Mouse (Mus musculus) CD8-positive naive resting alpha-beta T cell, adult 2 months (primary cell): ENCODE data around the gene BC052040.

Experiments used
- DNase-seq, 2 experiments: peaks; one replicate each; pipeline ENCODE4 v3.0.0; 2022; ENCODE audit warnings: low read depth in 2 of 2, low spot score in 2 of 2

The BC052040 gene

DNA sequence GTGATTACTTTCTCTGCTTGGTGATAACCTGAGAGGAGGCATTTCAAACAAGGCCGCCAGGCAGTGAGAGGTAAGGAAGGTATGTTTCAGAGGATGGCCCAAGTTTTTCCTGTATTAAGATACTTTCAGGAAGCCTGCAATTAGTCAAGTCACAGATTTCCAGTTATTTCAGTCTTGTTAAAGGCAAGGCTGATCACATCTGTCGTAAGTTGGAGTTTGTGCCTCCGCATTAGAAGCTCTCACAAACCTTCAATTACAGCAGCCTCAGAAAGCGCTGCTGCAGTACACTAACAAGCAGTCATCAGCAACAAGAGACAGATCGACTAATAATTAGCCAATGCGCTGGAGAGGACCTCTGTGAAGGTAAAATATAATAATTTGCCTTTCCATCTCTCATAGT lies 112.9 kb downstream of the BC052040 start:
- DNase-seq = no peak

DNA sequence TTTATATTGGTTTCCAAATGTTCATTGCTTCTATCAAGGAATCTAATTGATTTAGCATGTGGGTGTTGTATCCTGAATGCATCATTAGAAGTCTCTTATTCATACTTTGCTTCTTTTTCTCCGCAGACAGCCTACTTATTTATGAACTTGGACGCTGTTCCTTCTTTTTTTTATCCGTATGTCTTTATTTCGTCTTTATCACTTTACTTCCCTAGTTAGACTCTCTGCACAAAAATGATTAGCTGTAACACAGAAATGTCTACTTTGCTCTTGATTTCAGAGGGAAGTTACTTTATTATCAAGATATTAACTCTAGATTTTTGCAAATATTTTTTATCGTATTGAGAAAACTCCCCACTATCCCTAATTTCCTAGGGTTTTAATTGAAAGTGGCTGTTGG lies 117.5 kb downstream of the BC052040 start:
- no peak for DNase-seq

DNA sequence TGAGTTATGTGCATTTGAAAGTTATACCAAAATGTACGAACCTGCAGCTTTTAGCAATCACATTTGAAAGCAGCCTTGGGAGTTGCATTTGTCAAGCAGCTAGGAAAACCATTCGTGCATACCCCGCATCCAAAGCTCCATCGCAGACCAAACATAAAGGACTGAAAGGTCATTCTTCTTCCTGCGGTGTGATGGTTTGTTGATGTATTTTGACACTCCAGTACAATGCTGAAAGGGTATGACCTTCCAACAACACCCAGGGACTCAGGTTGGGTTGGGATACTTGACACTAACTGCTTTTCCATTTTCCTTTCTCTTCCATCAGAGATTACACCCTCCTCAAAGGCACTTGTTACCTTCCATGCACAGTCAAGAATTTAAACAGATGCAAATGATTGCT lies 121.1 kb downstream of the BC052040 start:
- DNase-seq = no peak

DNA sequence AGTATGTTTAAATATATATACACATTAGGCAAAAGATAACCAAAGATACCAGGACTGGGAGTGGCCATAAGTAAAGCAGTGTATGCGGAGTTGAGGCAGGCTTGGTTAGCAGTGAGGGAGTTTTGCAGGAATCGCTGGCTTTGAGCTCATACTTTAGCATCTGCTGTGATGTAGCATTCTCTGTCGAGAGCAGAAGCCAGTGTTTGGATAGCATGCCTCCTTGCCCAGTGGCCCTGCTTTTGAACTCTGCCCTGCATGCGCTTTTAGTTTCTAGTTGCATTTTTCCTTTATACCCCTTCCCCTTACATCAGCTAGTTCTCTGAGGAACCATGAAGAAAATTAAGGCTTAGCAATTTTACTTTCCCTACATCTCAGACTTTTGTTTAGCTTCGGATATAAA lies 136.0 kb downstream of the BC052040 start:
- DNase-seq = no peak

DNA sequence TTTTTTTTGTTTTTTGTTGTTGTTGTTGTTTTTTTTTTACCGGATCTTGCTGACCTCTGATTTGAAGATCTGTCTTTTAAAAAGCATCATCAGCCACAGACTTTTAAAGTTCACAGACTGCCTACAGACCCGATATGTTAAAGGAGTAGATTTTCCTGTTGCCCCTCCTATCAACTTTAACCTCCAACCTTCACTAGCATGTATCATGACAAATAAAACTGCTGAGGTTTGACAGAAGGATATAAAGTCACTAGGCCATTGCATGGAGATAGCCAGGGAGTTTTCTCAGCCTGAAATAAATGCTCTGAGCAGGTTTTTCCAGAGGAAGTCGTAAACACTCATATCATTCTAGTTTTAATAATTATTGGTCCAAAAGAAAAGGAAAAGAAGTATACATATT lies 136.5 kb downstream of the BC052040 start:
- no peak for DNase-seq

DNA sequence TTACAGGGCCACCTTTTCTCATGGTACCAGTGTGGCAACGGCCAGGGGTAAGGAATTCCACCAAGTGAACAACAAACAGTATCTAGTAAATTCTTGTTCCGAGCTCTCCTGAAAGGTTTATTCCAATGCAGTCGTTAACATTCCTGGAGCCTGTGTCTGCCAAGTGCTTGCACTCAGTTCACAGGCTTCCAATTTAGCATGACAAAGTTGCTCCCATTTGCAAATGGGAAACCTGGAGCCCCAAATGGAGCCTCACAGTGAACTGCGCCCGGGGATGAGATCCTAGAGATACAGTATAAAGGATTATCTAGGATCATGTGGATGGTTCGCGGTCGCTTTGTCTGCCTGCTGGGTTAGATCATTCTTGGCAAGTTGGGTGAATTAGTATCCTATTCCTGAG lies 141.9 kb downstream of the BC052040 start:
- DNase-seq = no peak

DNA sequence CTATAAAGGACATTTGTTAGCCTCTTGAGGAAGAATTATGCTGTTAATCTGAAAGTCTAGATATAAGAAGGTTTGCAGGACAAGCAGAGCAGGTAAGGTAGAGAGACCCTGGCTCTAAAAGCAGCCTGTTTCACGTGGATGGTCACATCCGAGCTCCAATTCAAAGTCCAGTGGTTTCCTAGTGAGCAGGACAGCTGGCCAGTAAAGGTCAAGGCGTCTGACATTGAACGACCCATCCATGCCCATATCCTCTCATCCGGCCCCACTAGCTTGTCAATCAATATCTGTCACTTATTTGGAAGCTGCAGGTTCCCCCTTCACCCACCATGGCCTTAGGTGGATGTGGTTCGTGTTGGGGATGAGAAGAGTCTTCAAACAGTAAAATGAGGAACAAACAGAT lies 142.7 kb downstream of the BC052040 start:
- no peak for DNase-seq

DNA sequence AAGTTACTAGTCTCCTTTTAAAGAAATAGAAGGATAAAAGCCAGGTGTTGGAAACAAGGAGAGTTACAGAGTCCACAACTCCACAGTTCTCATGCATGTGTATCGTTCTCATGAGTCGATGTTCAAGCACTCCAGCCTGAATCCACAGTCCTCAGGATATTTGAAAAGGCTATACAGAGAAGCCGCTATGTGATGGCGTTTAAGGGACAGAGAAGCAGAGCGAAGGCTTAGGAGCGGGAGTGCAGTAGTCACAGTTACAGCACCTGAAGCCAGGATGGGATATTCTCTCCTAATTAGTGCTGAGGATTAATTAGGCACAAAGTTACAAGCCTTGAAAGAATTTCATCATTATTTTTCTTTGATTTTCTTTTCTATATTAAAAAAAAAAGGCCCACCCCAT lies 143.2 kb downstream of the BC052040 start:
- DNase-seq = no peak

DNA sequence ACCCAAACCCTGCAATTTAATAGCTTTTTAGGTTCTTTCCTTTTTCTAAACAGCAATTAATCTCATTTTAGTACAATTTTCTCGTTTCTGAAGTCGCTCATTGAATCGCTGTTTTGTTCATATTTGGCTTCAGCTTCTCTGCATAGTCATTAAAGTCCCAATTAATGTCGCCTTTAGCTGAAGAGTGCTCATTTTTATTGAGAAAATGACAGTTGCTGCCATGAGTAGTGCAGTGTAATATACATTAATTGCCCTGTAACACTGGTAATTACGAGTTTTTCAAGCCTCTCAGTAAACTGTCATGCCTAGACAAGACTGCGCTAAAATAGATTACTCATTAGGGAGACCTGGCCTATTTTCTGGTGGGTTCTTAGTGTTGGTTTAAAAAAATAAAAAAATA lies 144.0 kb downstream of the BC052040 start:
- no peak for DNase-seq

DNA sequence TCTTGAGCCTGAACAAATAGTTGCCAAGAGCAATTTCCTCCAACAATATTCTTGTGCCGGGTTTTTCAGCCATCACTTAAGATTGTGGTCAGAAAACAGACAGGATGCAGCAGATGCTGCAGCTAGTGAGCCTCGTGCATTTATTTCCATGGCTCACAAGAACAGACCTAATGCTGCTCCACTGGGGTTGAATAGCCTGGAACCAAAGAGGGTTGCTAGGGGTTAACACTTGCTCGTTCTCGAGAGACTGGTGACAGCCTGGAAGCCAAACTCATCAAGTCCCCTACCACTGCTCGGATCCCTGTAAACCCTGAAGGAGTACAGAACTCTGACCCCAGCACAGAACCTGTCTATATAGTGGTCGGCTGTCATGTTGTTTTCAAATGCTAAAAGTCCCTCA lies 144.4 kb downstream of the BC052040 start:
- DNase-seq = no peak

DNA sequence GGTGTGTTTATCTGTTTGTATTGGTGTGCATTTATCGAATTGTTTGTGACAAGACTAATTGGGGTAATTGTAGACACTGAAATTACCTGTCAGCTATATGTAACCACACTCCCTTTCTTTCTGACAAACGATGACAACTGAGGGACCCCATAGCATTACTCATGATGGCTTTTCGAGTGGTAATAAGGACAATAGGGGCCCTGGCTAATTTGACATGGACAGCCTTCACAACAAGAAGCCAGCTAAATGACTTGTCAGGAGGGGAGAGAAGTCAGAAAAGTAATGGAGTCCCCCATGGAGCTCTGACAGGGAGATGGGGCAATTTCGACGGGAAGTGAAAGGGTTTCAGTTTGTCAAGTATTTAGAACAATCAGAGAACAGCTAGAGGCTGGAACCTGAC lies 145.3 kb downstream of the BC052040 start:
- DNase-seq = no peak

DNA sequence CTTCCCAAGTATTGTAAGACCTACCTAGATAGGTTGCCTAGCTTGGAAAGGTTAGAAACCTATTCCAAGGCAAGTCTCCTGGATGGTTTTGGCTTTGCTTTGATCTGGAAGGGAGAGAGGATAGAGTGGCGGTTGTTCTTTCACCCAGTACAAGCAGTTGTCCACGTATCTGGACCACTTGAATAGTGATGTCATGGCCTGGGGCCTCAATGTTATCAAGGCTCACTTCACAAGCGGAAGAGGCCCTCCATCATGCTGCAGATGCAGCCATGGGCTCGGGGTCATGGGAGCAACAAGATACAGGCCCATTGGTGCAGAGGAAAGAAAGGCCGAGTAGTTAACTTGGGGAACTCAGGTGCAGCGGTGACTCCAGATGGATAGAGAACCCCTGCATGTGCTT lies 147.1 kb downstream of the BC052040 start:
- no peak for DNase-seq

DNA sequence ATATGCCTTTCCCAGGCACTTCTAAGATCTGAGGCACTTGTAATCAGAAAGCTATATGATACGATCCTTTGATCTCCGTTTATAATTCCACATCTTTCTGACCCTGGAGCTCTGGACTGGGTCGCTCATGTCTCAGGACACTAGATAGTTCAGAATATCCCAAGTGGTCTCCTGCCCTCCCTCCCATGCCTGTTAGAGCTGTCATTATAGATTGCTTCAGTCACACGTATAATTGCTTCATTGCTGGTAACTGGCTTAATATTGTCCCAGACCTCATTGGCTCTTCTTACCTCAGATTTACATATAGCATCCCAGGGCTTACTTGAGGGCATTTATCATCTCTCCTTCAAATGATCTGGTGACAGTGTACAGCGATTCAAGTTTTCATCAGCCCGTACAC lies 149.0 kb downstream of the BC052040 start:
- DNase-seq = no peak

DNA sequence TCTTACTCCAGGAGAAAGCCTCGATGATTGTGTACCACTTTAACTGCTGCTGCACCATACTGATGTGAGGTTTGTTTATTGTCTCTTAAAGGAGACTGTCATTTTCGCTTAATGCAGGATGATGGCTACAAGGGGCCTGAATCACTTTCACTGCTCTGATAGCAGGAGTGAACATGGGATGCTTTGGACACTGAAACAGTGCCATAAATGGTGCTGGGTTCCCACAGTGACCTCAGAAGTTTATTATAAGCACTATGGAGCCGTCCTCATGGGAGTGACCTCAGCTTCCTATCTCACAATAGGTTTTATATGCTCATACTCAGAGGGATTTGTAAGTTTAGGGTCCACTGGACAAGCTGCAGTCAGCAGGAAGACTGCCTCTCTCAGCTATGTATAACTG lies 149.7 kb downstream of the BC052040 start:
- DNase-seq = no peak

DNA sequence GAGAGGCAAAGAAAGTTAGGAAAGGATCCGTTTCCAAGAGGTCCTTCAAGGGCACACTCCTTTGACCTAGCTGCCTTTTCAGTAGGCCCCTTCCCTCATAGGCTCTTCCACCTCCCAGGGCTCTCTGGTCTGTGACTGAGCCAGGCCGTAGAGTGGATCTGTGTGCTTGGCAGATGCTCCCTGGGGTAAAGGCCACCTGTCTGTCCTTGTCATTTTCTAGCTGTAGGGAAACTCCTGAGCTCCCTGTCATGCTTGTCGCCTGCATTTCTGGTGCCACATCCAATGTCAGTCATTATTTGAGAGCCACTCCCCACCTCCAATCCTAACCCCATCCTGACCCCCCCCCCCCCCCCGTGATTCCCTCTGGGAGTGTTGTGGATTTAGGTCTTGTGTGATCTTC lies 151.1 kb downstream of the BC052040 start:
- no peak for DNase-seq

DNA sequence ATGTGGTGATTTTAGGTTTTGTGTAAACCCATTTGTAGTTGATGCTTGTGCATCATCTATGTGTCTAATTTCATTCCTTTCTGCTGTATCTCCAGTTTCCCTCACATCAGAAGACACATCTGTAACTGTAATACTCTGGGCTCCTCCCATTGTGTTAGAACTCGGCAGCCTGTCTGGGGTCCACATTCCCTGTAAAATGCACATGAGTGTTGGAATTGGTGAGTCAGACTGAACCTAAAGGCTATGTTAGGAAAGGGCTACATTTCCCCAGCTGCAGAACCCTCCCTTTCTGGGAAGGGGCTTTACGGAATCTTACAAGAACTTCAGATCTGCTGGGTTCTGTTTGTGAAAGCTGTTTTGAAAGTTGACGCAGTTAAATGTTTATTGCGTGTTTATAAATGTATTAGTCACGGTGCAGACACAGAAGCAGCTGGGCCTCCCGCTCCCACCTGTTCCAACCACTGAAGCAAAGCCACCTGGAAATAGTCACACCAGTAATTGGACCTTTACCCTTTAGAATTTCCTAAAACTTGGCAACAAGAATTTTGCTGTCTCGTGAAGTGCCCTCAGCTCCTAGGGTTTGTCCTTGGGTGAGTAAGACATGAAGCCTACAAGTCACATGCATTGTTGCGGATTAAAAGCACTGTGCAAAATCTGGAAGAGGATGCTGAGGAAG lies 151.6 kb downstream of the BC052040 start:
- no peak for DNase-seq

DNA sequence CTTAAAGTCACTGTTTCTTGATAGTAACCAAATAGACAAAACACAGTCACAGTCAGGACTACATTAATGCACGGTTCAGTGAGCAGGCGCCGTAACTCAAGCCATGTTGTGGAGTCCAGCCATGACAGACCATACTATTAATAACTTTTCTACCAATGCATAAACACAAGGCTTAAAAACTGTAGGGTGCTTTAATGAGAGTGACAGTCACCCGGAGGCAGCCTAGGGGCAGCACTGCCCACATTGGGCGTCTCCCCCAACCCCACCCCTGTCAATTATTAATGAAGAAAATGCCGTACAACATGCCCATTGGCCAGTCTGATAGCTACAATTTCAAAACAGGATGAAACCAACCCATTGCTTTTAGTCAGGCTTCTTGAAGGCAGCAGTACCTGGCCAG lies 153.3 kb downstream of the BC052040 start:
- no peak for DNase-seq

DNA sequence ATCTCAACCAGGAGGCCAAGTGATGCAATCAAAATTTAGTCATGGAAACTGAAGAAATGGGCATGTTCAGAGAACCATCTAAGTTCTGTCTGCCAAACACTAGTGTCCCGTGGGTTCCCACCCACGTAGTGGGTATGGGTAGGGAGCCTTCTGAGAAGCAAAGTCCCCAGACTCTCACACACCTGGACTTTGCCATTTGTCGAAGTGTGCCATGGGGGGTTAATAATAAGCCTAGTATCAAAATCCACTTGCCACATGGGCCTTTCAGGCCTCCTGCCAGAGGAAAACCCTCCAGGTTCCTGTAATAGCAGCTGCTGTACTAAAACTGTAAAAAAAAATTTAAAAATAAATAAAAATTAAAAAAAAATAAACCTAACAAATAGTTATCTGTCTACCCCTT lies 154.9 kb downstream of the BC052040 start:
- no peak for DNase-seq

DNA sequence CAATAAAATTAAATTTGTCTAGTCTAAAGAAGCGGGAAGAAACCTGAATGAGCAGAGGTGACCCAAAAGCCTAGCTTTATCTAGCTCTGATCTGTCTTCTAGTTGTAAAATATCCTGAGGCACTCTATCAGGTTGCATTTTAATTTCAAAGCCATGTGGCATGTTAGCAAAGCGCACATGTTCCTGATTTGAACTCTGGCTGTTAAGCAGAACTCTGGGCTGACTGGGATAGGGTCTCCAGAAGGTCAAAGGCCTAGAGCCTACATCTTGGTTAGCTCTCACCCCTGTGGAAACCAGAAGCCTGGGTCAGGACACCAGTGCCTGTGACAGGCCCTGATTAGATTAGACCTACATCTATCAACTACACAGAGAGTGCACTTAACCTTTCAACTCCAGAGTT lies 156.4 kb downstream of the BC052040 start:
- no peak for DNase-seq

DNA sequence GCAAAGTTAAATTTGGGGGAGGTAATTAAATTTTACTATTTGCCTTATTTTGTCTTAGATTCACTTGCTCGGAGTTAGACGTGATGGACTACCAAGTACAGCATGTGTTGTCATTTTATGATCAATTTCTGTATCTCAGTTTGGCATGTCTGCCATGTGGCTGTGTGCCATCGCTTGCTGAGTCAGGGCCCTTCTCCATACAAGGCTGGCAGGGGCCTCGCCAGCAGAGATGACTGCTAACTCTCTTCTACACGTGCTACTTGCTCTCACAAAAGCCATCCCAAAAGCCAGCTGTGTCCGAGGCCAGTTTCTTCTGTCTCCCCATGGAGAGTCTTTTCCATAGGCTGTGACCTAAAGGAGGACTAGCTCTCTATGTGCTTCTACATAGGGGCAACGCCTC lies 160.5 kb downstream of the BC052040 start:
- no peak for DNase-seq

DNA sequence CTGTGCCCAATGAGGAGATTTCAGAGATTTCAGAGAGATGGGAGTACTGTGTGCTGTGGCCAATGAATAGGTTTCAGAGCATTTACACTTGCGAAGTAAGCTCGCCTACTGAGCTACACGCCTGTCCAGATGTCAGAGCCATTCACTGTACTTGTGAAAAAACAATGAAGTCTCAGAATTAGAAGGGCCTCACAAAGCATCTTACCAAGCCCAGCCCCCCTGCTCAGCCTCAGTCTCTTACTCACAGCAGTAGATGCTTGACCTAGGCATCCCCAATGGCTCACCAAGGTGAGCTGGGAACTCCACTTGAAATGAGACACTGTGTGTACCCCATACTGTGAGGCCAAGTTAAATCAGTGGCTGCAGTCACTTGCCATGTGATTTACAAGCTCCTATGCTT lies 166.1 kb downstream of the BC052040 start:
- no peak for DNase-seq

DNA sequence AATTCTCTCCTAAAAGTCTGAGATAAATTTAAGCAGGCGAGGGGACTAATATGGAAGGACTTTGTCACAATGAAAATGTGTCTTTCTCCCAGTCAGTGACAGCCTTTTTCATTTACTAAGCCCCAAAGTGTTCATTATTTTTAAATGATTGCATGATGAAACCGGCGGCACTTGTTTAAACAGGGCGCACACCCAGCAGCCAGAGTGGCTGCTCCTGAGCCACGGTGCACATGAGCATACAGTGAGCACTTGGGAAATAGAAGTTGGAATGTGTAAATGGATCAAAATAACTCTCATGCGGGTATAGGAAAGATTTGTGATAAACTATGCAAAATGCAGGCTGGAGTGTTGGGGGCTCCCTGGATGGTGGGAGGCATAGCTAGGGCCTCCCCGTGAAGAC lies 169.7 kb downstream of the BC052040 start:
- DNase-seq = no peak

DNA sequence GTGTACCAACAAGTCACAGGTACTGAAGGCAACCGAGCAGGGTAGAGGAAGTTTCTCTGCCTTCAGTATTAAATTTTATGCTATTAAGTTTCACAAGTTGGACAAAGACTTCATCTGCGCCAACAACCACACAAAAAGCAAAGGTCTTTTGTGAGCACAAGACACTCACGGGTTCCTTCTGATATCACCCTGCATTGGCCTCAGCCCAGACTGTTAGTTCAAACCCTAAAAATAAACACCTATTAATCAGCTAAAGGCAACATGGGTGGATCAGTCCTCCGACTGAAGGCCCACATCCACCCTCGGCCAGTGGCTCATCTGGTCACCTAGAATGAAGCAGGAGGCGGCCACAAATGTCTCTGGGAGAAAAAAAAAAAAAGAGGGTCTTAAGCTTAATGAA lies 176.2 kb downstream of the BC052040 start:
- DNase-seq = no peak

DNA sequence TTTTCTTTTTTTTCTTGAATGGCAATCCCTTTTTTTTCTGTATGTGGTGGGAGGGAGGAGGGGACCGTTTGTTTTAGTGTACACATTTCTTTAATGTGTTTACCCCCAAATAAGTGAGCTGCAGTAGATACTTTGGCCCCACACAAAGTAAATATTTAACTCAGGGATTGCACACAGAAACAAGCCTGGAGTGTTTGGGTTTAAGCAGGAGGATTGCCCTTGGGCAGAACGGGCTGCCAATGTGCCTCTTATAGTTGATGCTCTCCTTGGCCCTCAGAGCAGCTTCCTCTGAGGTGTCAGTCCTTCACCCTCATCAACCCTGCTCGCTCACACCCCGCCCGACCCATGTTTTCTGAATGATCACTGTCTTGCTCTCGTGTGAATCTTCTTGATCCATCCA lies 177.0 kb downstream of the BC052040 start:
- DNase-seq = no peak
